Mouse (Mus musculus): Measurements from ENCODE around the gene Eif2b4. TPM values are rescaled to one million over a fixed set of nuclear protein-coding genes. Genes with fewer than 3 reads are reported as not detected.

The Eif2b4 gene
- total RNA-seq (2023) = 42.2 TPM

DNA sequence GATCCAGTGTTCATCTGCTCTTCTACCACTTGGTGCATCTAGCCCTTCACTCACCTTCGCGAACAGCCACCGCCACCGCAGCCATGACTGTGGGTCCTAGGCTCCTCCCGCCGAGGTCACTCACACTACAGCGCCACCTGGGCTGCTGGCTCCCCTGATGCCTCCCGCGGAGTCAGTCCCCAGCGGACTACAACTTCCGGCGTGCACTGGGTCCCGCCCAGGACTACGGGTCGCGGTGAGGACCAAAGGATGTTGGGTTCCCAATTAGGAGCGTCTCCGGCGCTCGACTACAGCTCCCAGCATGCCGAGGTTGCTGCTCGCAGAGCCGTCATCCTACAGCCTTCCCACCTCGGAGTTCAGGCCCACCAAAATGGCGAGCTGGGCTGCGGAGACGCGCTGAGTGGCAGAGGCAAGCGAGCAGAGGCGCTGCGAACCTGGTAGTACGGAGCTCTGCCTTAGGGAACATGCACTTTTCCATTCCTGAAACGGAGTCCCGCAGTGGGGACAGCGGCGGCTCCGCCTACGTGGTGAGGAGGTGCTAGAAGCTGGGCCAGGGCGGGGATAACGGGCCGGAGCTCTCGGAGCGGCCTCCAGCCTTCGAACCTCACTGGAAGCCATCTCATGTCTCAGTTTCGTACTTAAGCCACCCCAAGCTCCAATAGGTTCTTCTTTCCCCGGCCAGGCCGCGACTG is at the start of gene Eif2b4, which contains the start of gene Snx17:
Gene Eif2b4, minus strand, starts transcription at position 492 of the 692 bp plus-strand sequence.
Gene Snx17, plus strand, starts transcription at position 289 of the 692 bp plus-strand sequence.

DNA sequence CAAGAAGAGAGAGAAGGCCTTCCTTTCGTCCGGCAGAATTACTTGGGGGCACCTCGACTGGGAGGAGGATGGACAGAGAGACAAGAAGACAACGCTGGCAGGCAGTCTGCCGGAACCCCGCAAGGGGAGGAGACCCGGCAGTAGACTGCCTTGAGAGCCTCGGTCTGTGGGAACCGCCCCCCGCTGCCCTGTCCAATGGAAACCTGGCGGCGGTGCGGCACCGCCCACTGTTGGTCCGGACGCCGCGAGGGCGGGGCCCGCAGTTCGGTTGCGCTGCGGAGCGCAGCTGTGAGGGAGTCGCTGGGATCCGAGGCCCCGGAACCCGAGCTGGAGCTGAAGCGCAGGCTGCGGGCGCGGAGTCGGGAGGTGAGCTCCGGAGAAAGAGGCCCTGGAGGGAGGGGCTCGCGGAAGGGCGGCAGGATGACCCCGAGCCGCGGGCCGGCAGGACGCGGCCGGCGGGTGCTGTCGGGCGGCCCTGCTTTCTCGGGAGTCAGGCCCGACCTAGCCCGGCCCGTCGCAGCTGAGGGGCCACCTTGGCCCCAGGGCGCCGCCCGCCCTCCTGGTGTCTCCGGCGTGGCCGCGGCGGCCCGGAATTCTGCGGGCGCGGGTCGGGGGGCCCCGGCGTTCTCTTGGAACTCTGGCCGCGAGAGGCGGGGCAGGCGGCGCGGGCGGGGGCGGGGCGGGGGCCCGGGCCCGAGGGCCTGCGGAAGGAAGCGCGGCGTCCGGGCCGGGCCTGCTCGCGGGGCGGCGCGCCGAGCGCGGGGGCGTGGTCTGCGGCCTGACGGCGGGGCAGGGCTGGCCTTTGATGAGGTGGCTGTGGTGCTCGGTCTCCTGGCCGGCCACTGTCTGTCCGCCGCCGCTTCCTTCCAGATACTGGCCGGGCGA is 47.6 kb upstream of the Eif2b4 start, which contains the start of the genes Nrbp1 and Gm9970:
Gene Nrbp1, plus strand, starts transcription at position 228 of the 885 bp plus-strand sequence.
Gene Gm9970, minus strand, starts transcription at position 596 of the 885 bp plus-strand sequence.

DNA sequence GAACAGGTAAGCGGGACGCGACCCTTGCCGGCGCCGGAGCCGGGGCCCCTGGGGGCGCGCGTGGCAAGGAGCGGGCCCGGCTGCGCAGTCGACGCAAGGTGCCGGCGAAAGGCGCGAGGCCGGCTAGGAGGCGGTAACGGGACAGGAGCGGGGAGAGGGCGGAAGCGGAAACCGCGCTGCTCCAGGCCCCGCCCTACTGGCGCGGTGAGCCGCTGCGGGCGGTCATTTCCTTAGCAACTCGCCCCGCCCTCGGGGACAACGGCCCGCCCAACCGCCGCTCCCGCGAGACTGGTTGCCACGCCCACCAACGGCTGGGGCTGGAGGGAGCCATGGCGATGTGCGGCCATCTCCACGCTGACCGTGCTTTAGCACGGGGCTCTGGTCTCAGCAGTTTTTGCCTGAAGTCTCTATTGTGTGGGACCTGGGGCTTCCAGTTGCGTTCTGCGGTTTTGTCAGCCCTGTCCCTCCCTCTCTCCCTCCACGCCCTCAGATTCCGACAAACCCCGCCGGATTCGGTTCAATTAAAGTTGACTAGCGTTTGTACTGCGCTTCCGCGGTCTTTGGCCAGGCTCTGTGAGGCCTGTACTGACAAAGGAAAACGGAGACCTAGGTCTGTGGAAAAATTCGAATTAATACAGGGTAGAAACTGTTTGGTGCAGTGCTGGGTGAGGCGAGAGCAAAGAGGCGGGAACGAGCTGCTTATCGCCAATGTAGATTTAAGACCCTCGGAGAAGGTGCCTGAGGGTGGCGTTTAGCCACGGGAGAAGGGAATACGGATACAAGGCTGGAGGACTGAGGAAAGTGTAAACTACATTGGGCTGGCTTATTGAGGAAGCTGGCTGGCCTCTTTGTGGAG is 27.4 kb upstream of the Eif2b4 start, which contains the start of gene Ppm1g:
Gene Ppm1g, minus strand, starts transcription at position 240 of the 856 bp plus-strand sequence.

DNA sequence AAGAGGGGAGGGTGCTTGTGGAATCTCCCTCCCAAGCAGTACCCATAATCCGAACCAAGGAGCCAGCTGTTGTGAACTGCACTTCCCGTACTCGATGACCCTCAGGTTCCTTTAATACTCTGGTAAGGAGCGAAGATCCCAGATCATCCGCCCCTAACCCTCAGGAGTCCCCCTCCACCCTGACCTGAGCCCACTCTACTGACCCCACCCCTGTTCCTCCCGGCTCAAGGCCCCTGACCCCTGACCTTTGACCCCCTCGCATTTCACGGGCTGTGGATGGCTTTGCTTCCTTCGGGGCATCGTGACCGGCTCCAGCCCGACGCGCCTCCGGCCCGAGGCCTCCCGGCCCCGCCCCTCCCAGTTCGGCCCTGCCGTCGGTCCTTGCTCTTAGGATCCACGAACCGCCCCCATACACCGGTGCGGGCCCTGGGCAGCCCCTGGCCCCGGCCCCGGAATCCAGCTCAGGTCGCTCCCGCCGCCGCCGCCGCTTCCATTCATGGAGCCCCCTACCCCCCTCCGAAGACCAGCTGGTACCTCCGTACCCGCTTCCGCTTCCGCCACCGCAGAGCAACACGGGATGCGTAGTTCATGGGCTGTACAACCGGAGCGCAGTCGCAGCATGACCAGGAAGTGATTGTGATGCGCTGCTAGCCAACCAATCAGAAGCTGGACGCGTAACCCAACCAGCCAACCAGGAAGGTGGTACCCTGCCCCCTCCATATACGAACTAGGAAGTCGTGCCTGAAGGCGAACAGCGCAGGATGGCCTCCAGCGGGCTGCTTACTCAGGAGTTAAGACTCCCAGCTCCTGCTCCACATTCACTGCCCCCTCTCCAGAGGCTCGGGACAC is 8.7 kb upstream of the Eif2b4 start, which contains the start of gene Zfp513:
Gene Zfp513, minus strand, starts transcription at position 562 of the 849 bp plus-strand sequence.

DNA sequence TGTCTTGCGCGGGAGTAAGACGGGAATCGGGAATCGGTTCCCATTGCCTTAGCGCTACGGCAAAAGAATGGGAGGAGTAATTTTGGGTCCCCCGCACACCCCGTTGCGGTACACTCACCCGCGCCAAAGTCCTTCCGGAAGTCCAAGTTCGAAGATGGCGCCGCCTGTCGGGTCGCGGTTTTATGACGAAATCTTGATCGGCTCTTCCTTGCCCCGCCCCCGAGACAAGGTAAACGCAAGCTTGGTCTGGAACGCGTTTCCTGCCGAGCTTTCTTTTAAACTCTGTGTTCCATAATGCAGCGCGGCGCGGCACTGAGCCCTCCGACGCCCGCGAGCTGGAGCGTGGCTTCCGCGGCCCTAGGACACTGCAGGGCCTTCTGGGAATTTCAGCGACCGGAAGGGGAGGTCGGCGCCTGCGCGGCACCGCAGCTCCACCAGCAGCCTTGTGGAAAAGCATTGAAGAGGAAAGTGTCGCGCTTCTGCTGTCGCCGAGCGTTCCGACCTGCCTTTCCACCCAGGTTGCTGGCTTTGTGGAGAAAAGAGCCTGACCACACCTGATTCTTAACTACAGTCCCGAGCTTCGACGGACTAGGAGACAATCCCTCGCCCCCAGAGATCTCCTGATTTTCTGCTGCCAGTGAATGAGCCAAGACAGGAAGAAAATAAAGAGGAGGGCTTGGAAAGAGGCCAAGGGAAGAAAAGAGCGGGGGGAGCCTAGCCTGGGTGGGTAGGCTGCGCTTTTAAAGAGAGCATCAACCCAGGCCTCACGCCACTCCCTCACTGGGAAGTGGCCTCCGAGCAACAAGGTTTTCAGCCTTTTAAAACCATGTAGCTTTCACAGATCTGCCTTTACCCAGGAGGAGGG is 13.2 kb downstream of the Eif2b4 start, which contains the start of the genes Gm29609 and Gtf3c2:
Gene Gm29609, minus strand, starts transcription at position 146 of the 865 bp plus-strand sequence.
Gene Gtf3c2, minus strand, starts transcription at position 379 of the 865 bp plus-strand sequence.

DNA sequence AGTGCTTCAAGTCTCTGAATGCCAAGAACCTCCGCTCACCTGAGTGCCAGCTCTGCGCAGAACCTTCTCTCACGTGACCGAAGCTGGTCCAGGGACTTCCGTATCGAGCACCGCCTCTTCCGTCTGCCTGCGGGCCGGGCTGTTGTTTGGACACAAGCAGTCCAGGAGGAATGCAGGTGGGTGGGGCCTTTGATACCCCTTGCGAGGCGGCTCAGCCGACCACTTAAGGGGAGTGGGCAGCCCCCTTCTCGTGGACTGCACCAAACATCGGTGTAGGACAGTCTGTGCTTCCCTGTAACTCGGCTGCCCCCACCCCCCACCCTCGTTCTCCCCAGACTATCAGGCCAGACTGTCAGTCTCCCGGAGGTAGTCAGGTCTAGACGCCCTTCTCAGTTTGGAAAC is 39.1 kb downstream of the Eif2b4 start, which contains the start of gene Mpv17:
Gene Mpv17, minus strand, starts transcription at position 100 of the 402 bp plus-strand sequence.

DNA sequence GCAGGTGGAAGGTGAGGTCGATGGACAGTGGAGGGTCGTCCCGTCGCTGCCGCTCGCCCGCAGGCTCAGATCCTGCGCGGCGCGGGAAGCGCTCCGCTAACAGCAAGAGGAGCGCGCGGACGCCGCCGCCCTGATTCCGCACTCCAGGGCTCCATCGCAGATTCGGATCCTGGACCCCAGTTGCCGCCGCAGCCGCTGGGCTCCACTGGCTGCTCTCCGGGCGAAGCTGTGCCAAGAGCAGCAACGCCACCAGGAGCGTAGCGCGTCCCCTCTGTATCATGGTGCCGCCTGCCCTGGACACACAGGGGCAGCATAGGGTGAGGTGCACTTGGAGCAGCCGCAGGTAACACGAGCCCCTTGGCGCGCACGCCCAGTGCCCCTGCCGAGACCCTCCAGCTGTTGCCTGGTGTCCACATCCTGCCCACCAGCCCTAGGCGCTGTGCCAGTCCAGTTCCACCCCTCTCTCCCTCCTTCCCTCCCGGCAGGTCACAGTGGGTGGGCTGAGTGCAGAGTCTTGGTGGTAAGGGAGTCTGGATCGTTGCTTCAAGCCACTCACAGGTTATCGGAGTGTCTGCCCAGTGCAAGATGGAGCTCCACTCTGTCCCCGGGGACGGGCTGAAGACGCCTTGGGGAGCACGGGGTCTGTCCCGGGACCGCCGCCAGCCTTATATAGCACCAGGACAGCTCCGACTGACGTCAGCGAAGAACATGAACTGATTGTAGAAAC is 54.8 kb downstream of the Eif2b4 start, which contains the start of gene Ucn:
Gene Ucn, minus strand, starts transcription at position 589 of the 727 bp plus-strand sequence.

Other genes with a start within 250 kb of the Eif2b4 start
- gene Cgref1, start 247.8 kb downstream of the Eif2b4 start, total RNA-seq (2023) = not detected
- gene Preb, start 233.1 kb downstream of the Eif2b4 start, total RNA-seq (2023) = 177 TPM
- gene Tcf23, start 224.8 kb downstream of the Eif2b4 start, total RNA-seq (2023) = not detected
- gene Atraid, start 145.1 kb downstream of the Eif2b4 start, total RNA-seq (2023) = 33.8 TPM
- 11.6 TPM for gene Slc5a6, start 144.5 kb downstream of the Eif2b4 start, total RNA-seq (2023)
- 43.7 TPM for gene Cad, start 138.7 kb downstream of the Eif2b4 start, total RNA-seq (2023)
- gene Dnajc5g, start 87.1 kb downstream of the Eif2b4 start, total RNA-seq (2023) = not detected
- gene Slc30a3, start 85.2 kb downstream of the Eif2b4 start, total RNA-seq (2023) = 1.2 TPM
- gene Trim54, start 76.7 kb downstream of the Eif2b4 start, total RNA-seq (2023) = not detected
- not detected for gene Ucn, start 54.6 kb downstream of the Eif2b4 start, total RNA-seq (2023)
- 17.7 TPM for gene Mpv17, start 39.2 kb downstream of the Eif2b4 start, total RNA-seq (2023)
- 4.7 TPM for gene Gm29609, start 13.5 kb downstream of the Eif2b4 start, total RNA-seq (2023)
- gene Gtf3c2, start 13.3 kb downstream of the Eif2b4 start, total RNA-seq (2023) = 148 TPM
- gene Snx17, start 203 bp downstream of the Eif2b4 start, total RNA-seq (2023) = 70.4 TPM
- 27.6 TPM for gene Zfp513, start 8.9 kb upstream of the Eif2b4 start, total RNA-seq (2023)
- 148 TPM for gene Ppm1g, start 27.3 kb upstream of the Eif2b4 start, total RNA-seq (2023)
- 193 TPM for gene Nrbp1, start 47.4 kb upstream of the Eif2b4 start, total RNA-seq (2023)
- not detected for gene Gm9970, start 47.8 kb upstream of the Eif2b4 start, total RNA-seq (2023)
- 28.9 TPM for gene Krtcap3, start 58.3 kb upstream of the Eif2b4 start, total RNA-seq (2023)
- gene Ift172, start 97.7 kb upstream of the Eif2b4 start, total RNA-seq (2023) = 14.5 TPM
- 1.3 TPM for gene Fndc4, start 102.7 kb upstream of the Eif2b4 start, total RNA-seq (2023)
- 0.15 TPM for gene Gckr, start 104.0 kb upstream of the Eif2b4 start, total RNA-seq (2023)